Mouse (Mus musculus): ENCODE data around the gene Gm15091.
"Not testable (repeated sequence)": the region's sequence is repeated elsewhere in the genome, so short reads cannot be mapped to it uniquely, and the experiment has no call there.

Gene Gm15091

GRCm38 (mm10) chrX:149941355-149941754, at the start of gene Gm15091:
Gene Gm15091 (plus strand): TSS chrX:149941655.
- not testable (repeated sequence) for DNase-seq (ENCODE audit: low spot score)

Data from retina, embryonic 14.5 days (tissue).